Mouse (Mus musculus) pancreas, adult 10 weeks (tissue): ENCODE measurements around the gene Gm36079. TPM values are rescaled to one million over a fixed set of nuclear protein-coding genes. Genes with fewer than 3 reads are reported as not detected.

Experiments used
- polyA plus RNA-seq: library from polyadenylated mRNA; stranded (reverse); fragments of 350-450 nt; fragmentation: Illumina TruSeq; extraction: RNeasy Lipid Tissue Mini Kit (QIAGEN cat#74804); gene quantifications from one replicate; pipeline ENCODE4 v1.2.3, GENCODE M21; 2015; ENCODE audit warnings: low read depth, low replicate concordance; ENCODE audit not compliant: insufficient read depth

Gm36079 gene
- polyA plus RNA-seq, result not detected

GRCm38 (mm10) chr13:120026911-120027310 is at the start of gene Gm36079:
TSS of gene Gm36079 (minus strand) at chr13:120027011.

GRCm38 (mm10) chr13:120052085-120052484 is 25.3 kb upstream of the Gm36079 start, which contains the start of gene Gm21188:
TSS of gene Gm21188 (minus strand) at chr13:120052194.

Other genes with a start within 250 kb of the Gm36079 start
- gene Zfp131, start 236.1 kb downstream of the Gm36079 start, polyA plus RNA-seq, result 5.7 TPM
- not detected for gene AF067063, start 196.8 kb downstream of the Gm36079 start, polyA plus RNA-seq
- gene D13Ertd608e, start 191.0 kb downstream of the Gm36079 start, polyA plus RNA-seq, result not detected
- gene Tcstv1, start 132.2 kb downstream of the Gm36079 start, polyA plus RNA-seq, result not detected
- gene Gm21761, start 97.7 kb downstream of the Gm36079 start, polyA plus RNA-seq, result not detected
- gene B020031M17Rik, start 76.2 kb downstream of the Gm36079 start, polyA plus RNA-seq, result not detected
- 0.96 TPM for gene Gm21188, start 25.2 kb upstream of the Gm36079 start, polyA plus RNA-seq
- gene Gm20767, start 113.2 kb upstream of the Gm36079 start, polyA plus RNA-seq, result not detected
- not detected for gene Gm21818, start 145.4 kb upstream of the Gm36079 start, polyA plus RNA-seq
- not detected for gene Gm21762, start 188.9 kb upstream of the Gm36079 start, polyA plus RNA-seq
- not detected for gene Gm21731, start 212.1 kb upstream of the Gm36079 start, polyA plus RNA-seq
- not detected for gene AF067061, start 236.1 kb upstream of the Gm36079 start, polyA plus RNA-seq